In genomic region chr4:101082176-101082888, GRCm38 (mm10) we compare ENCODE assay signal across 11 mouse cellular contexts. TPM values are rescaled to one million over a fixed set of nuclear protein-coding genes. Genes with fewer than 3 reads are reported as not detected.
DNase-seq lines count a peak whose midpoint lies in the region; ATAC-seq and TF ChIP-seq lines count a peak whose summit lies in the region.
"Had no signal": no experiment of that assay in that cellular context is flagged by ENCODE, and none has a peak within 500 bp of the region (broad histone marks: within the 10 kb centered on the region; RNA-seq: fewer than 3 reads in every experiment).

No protein-coding gene starts in this region.

- 26% methylated on average over 17 of the region's 17 CpGs for WGBS in embryonic facial prominence, embryonic 15.5 days
- WGBS in kidney, adult 2 months: 21% methylated on average over 17 of the region's 17 CpGs
- 11% methylated on average over 17 of the region's 17 CpGs for WGBS in midbrain, embryonic 14.5 days

- no peak for ATAC-seq in embryonic facial prominence, embryonic 15.5 days (ENCODE audit: insufficient number of reproducible peaks, low FRiP score, low TSS enrichment, low read depth)
- no peak for ATAC-seq in midbrain, embryonic 14.5 days (ENCODE audit: low FRiP score, low TSS enrichment)

- no peak overlapping the region for H3K4me2 ChIP-seq in embryonic facial prominence, embryonic 15.5 days (replicated peaks)
- no peak overlapping the region for H3K4me2 ChIP-seq in midbrain, embryonic 14.5 days (ENCODE audit: low read length)
- H3K4me2 ChIP-seq: heart, embryonic 12.5 days had no signal

- no peak for TF ChIP-seq CTCF in kidney, adult 2 months (conservative IDR thresholded peaks at IDR 0.05; ENCODE audit: insufficient read depth, insufficient read length, low read depth, low read length)

- no peaks in the 10 kb centered on the region for H3K36me3 ChIP-seq in embryonic facial prominence, embryonic 15.5 days
- no peaks in the 10 kb centered on the region for H3K36me3 ChIP-seq in kidney, adult 2 months (ENCODE audit: control insufficient read depth, insufficient read depth, low read length)
- H3K36me3 ChIP-seq in midbrain, embryonic 14.5 days (ENCODE audit: control insufficient read depth, insufficient read depth, low read length): no peaks in the 10 kb centered on the region
- H3K36me3 ChIP-seq: heart, embryonic 12.5 days had no signal

- TF ChIP-seq POLR2A in kidney, adult 2 months (IDR thresholded peaks at IDR 0.05; ENCODE audit: low read depth, low read length): no peak

- H3K27ac ChIP-seq in embryonic facial prominence, embryonic 15.5 days (replicated peaks): 0 out of 2 replicates have a peak overlapping the region, but pooled peaks have one; percentile 24
- no peak overlapping the region for H3K27ac ChIP-seq in kidney, adult 2 months (ENCODE audit: insufficient read depth, low read depth, low read length)
- no peak overlapping the region for H3K27ac ChIP-seq in midbrain, embryonic 14.5 days (replicated peaks; ENCODE audit: low read depth, low read length)

- H3K27me3 ChIP-seq in embryonic facial prominence, embryonic 15.5 days: no peaks in the 10 kb centered on the region
- H3K27me3 ChIP-seq in kidney, adult 2 months (replicated peaks; ENCODE audit: control insufficient read depth, insufficient read depth, low read length): no peaks in the 10 kb centered on the region
- H3K27me3 ChIP-seq in midbrain, embryonic 14.5 days (ENCODE audit: control insufficient read depth, insufficient read depth, low read length): no peaks in the 10 kb centered on the region
- H3K27me3 ChIP-seq: heart, embryonic 12.5 days had no signal

- peaks cover 10% of the 10 kb centered on the region; the same call in 1 of the 2 replicates for H3K4me1 ChIP-seq in embryonic facial prominence, embryonic 15.5 days
- H3K4me1 ChIP-seq in kidney, adult 2 months (ENCODE audit: control insufficient read depth, insufficient read depth, low read length): no peaks in the 10 kb centered on the region
- 0 out of 2 replicates have a peak, but pooled peaks cover 4% of the 10 kb centered on the region for H3K4me1 ChIP-seq in midbrain, embryonic 14.5 days (ENCODE audit: control insufficient read depth, insufficient read depth, low read length)

- no peak overlapping the region for H3K4me3 ChIP-seq in embryonic facial prominence, embryonic 15.5 days (replicated peaks)
- peak overlapping the region; percentile 26; the same call in 1 of the 2 replicates for H3K4me3 ChIP-seq in kidney, adult 2 months (ENCODE audit: insufficient read depth, low read depth, low read length)
- H3K4me3 ChIP-seq in midbrain, embryonic 14.5 days (replicated peaks; ENCODE audit: low read depth, low read length): no peak overlapping the region
- H3K4me3 ChIP-seq: heart, embryonic 12.5 days had no signal

- H3K9ac ChIP-seq in embryonic facial prominence, embryonic 15.5 days: no peak overlapping the region
- no peak overlapping the region for H3K9ac ChIP-seq in midbrain, embryonic 14.5 days (replicated peaks; ENCODE audit: low read length)
- H3K9ac ChIP-seq: heart, embryonic 12.5 days had no signal

- no peaks in the 10 kb centered on the region for H3K9me3 ChIP-seq in embryonic facial prominence, embryonic 15.5 days (replicated peaks)
- no peaks in the 10 kb centered on the region for H3K9me3 ChIP-seq in midbrain, embryonic 14.5 days (ENCODE audit: control insufficient read depth, low read length)
- H3K9me3 ChIP-seq: heart, embryonic 12.5 days had no signal

- DNase-seq in embryo, embryonic 10.5 days (ENCODE audit: low spot score): peak; percentile 58
- DNase-seq in kidney, adult 2 months: peak; percentile 36
- peak; percentile 30 for DNase-seq in midbrain, embryonic 14.5 days
- DNase-seq in c-Kit-positive CD71-positive TER-119-positive erythroid progenitor cells, embryonic 14.5 days (ENCODE audit: low spot score): no peak
- DNase-seq in urinary bladder, postnatal 14 days (ENCODE audit: low spot score): no peak
- no peak for DNase-seq in cerebellum, adult 9-11 months
- no peak for DNase-seq in layer of hippocampus, postnatal 14 days (ENCODE audit: low spot score in 2 of 2)
- DNase-seq: cerebellum, adult 18-20 months; lung, postnatal 14 days had no signal

RNA-seq across cellular contexts. Expression of gene Raver2, which starts 13.5 kb away (rescaled TPM):
- polyA plus RNA-seq in embryonic facial prominence, embryonic 15.5 days (2015; fragmentation: Nextera tagmentation; extraction: Ambion mirVana): 7.9 and 10.3 TPM in 2 replicates
- 2.2 and 2.3 TPM in 2 replicates for polyA plus RNA-seq in kidney, adult 2 months (2012; rRNA removed)
- 4.8 and 5.8 TPM in 2 replicates for polyA plus RNA-seq in midbrain, embryonic 14.5 days (2014; fragmentation: Nextera tagmentation; extraction: Ambion mirVana)
- 10 to 100 TPM; 60.7 to 63.7 TPM for total RNA-seq in layer of hippocampus, postnatal 14 days (2021)

Comparison
In these comparisons a context has a peak if more than half of its experiments do, and no peak if none do; other contexts are left out.
1. DNase-seq: peak in embryo, embryonic 10.5 days (single experiment), kidney, adult 2 months (single experiment) and midbrain, embryonic 14.5 days (single experiment); none in c-Kit-positive CD71-positive TER-119-positive erythroid progenitor cells, embryonic 14.5 days (single experiment), urinary bladder, postnatal 14 days (single experiment), cerebellum, adult 9-11 months (single experiment) and layer of hippocampus, postnatal 14 days (0 of 2).